Mouse (Mus musculus): ENCODE results near the gene Bmpr1a. TPM values are rescaled to one million over a fixed set of nuclear protein-coding genes. Genes with fewer than 3 reads are reported as not detected.
"Not testable (repeated sequence)": the region's sequence is repeated elsewhere in the genome, so short reads cannot be mapped to it uniquely, and the experiment has no call there.

Bmpr1a gene
- total RNA-seq, 2 experiments from 2014 or later: 2.3 to 3.2 TPM

GRCm38 (mm10) chr14:34453648-34454047, 49.5 kb downstream of the Bmpr1a start:
- ATAC-seq (ENCODE audit: poor library complexity, severe bottlenecking): no peak

DNA sequence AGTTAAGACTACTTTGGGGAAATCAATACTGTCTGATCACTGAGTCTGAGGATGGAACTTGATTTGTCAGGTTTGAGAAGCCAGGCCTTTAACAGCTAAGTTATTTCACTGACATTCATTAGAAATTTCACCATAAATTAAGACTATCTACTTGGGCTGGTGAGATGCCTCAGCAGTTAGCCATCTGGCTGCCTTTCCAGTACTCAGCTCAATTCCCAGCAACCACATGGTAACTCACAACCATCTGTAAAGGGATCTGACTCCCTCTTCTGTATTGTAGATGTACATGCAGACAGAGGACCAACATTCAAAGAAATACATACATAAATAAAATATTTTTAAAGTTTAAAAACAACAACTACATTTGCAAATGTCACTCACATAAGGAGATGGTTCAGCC, 51.3 kb downstream of the Bmpr1a start:
- ATAC-seq (ENCODE audit: poor library complexity, severe bottlenecking): no peak

DNA sequence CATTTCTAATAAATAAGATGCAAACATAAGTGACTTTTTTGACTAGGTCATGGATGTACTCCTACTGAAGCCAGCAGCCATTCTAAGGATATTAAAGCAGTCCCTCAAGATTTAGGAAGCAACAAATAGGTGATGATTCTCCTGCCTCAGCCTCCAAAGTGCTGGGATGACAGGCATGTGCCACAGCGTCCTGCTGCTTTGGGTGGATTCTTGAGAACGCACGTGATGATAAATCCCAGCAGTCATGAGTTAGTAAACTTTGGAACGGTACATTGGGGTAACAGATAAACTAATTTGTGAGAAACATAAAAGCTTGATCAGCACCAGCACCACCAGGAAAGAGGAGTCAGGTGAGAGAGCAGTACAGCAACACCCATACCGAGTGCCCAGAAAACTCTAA, 52.7 kb downstream of the Bmpr1a start:
- no peak for ATAC-seq (ENCODE audit: poor library complexity, severe bottlenecking)

- no peak for ATAC-seq (ENCODE audit: poor library complexity, severe bottlenecking)
These were observed 53.3 kb downstream of the Bmpr1a start for GRCm38 (mm10) chr14:34449807-34450206.

GRCm38 (mm10) chr14:34448398-34448797, 54.7 kb downstream of the Bmpr1a start:
- ATAC-seq (ENCODE audit: poor library complexity, severe bottlenecking): no peak

DNA sequence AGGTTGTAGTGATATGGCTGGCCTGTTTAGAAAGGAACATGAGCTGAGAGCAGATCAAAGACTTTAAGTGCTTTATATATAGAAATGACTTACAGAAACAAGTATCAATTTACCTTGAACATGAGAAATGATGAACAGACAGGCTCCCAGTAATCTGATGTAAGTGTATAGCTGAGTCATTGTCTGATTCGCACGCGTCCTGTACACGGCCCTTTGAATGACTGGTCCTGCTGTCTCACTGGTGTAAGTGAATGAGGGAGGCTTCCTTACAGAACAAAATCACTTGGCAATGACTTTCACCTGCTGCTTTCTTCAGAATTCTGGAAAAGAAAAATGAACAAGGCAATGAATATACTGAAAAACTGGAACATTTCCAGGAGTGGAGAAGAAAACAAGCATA, 55.5 kb downstream of the Bmpr1a start:
- ATAC-seq (ENCODE audit: poor library complexity, severe bottlenecking): no peak

DNA sequence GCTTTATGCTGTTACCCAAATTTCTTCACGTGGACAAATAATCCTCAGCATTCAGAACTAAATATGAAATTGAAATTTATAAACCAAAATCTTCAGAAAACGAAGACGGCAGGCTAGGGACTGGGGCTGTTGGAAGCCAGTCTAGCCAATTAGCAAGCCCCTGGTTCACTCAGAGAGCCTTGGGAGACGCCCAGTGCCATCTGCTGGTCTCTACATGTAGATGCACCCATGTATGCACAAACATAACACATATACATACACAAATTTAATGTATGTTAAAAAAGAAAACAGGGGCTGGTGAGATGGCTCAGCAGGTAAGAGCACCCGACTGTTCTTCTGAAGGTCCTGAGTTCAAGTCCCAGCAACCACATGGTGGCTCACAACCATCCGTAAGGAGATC, 56.5 kb downstream of the Bmpr1a start:
- no peak for ATAC-seq (ENCODE audit: poor library complexity, severe bottlenecking)

GRCm38 (mm10) chr14:34445348-34445747, 57.8 kb downstream of the Bmpr1a start:
- no peak for ATAC-seq (ENCODE audit: poor library complexity, severe bottlenecking)

DNA sequence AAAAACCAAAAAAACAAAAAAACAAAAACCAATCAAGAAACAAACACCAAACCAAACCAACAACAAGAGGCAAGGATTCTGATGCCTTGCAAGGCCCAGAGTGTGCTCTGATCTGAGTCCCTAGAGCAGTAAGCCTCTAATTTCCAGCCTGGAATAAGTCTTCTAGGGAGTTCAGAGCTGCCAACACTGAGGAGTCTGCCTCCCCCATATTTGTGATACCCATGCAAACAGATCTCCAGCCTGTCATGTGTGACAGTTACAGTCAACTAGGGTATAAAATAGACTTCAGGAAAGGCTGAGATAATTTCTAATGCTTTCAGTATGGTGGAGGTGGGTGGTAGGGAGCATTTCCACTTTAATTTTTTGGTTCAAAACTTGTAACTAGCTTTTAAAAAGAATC, 58.2 kb downstream of the Bmpr1a start:
- ATAC-seq (ENCODE audit: poor library complexity, severe bottlenecking): no peak

DNA sequence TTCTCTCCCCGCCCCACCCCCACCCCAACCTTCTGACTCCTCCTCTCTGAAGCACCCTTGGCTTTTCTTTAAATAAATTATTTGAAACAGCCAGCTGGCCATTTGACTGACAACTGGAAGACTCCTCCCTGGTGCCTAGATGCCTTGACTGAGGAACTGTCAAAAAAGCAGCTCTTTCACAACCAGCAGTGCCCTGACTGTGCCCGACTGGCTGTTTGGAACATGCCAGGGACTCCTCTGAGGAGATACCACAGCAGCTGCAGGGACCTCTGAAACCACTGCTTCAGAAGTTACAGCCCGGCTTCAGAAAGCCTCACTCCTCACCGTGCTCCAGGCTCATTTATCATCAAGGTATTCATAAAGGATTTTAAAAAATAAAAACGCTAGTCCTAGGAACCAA, 58.8 kb downstream of the Bmpr1a start:
- no peak for ATAC-seq (ENCODE audit: poor library complexity, severe bottlenecking)

- ATAC-seq (ENCODE audit: poor library complexity, severe bottlenecking): no peak
These were observed 60.6 kb downstream of the Bmpr1a start for GRCm38 (mm10) chr14:34442531-34442930.

DNA sequence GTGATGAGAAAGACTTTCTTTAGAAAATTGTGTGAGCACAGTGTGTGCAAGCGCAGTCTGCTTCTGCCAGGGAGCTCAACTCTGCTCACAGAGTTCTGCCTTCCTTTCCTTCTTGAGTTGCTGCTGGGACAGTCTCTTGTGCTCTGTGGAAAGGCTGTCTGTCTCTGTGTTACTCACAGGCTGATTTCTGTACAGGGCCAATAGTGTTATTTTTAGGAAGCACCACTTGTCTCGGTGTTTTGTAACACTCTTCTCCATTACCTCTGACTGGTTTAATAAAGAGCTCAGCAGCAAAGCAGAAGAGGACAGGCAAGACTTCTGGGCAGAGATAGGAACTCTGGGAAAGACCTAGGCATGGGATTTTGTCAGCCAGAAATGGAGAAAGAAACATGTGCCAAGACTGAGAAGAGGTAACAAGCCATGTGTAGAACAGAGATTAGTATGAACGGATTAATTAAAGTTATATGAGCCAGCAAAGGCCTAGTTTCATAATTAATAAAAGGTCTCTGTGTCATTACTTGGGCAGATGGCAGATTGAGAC, 62.5 kb downstream of the Bmpr1a start:
- ATAC-seq (ENCODE audit: poor library complexity, severe bottlenecking): no peak

DNA sequence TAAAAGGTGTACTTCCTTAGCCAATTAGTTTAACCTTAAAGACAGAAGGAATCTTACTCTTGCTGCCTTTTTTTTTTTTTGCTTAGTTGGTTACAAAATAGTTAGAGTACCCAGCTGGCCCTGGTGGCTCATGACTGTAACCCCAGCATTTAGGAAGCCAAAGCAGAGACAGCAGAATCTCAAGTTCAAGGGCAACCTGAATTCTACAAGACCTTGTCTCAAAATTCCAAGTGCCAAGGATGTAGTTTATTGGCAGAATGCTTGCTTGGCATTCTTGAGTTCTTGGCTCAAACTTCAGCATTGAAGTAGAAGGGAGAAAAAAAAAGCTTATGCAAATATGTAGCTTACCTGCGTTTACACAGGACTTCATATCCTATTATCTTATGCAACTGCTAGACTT, 74.1 kb downstream of the Bmpr1a start:
- no peak for ATAC-seq (ENCODE audit: poor library complexity, severe bottlenecking)

GRCm38 (mm10) chr14:34428274-34428673, 74.9 kb downstream of the Bmpr1a start:
- ATAC-seq (ENCODE audit: poor library complexity, severe bottlenecking): no peak

DNA sequence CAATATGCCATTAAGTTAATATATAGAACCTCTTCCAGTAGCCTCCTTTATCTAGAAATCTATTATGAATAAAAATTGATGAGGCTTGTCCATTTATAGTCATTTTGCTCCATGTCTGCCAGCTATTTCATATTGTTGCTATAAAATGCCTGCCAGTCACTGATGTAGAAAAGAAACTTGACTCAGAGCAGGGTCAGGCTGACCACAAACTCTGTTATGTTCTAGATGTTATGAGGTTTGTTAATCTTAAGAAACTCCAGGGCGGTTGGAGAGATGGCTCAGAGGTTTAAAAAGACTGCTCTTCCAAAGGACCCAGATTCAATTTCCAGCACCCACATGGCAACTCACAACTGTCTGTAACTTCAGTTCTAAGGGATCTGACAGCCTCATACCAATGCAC, 82.1 kb downstream of the Bmpr1a start:
- no peak for ATAC-seq (ENCODE audit: poor library complexity, severe bottlenecking)

- no peak for ATAC-seq (ENCODE audit: poor library complexity, severe bottlenecking)
These were observed 85.6 kb downstream of the Bmpr1a start for GRCm38 (mm10) chr14:34417501-34417900.

DNA sequence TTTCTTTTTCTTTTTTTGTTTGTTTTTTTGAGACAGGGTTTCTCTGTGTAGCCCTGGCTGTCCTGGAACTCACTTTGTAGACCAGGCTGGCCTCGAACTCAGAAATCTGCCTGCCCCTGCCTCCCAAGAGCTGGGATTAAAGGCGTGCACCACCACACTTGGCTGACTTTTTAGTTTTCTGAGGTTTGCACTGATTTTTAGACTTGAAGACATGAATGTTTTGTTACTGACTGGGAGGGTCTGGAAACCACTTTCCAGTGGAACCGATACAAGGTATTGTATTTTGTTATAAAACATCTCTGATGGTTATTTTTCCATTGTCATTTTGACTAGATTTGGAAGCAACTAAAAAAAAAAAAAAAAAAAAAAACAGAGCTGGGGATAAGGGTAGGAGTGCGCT, 86.2 kb downstream of the Bmpr1a start:
- not testable (repeated sequence) for ATAC-seq (ENCODE audit: poor library complexity, severe bottlenecking)

DNA sequence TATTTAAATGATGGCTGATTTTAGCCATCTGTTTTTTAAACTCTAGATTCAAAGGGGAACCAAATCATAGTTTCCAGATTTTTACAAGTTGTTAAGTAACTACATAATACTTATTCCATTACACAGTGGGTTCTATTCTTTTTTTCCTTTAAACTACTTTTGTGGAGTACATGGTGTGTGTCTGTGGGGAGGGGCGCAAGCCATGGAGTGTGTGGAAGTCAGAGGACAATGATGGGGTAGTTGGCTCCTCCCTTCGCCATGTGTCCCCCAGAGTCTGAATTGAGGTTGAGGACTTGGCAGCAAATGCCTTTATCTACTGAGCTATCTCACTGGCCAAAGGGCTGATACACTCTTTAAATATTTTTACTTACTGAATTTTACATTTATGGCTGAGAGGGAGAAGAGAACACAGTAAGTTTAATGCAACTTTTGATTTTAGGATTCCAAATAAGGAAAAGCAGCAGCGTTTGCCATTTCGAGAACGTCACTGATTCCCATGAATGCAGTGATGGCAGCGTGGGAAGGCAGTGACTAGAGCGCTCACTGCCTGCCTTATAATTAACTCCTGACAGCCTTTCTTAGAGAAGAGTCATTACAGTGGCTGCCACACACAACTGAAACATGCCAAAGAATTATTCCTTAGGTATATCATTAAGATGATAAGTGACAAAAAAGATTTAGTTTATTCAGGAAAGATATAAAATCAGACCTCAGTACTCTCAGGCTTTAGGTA, 90.8 kb downstream of the Bmpr1a start:
- no peak for ATAC-seq (ENCODE audit: poor library complexity, severe bottlenecking)

DNA sequence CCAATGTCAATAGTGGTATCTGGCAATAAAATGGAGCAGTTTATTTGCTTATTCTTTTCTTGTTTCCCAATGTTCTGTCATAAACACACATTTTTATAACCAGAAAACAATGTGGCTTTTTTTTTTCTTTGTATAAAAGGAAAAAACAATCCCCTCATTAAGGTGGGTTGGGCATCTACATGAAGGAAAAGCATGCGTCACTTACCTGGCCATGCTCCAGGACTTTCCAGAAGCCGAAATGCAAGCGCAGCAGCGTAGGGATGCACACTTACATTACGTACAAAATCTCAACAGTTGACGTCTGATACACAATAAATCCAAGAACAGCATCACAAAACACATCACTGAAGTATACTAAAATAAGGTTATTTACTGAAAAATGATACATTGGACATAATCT, 92.4 kb downstream of the Bmpr1a start:
- no peak for ATAC-seq (ENCODE audit: poor library complexity, severe bottlenecking)

DNA sequence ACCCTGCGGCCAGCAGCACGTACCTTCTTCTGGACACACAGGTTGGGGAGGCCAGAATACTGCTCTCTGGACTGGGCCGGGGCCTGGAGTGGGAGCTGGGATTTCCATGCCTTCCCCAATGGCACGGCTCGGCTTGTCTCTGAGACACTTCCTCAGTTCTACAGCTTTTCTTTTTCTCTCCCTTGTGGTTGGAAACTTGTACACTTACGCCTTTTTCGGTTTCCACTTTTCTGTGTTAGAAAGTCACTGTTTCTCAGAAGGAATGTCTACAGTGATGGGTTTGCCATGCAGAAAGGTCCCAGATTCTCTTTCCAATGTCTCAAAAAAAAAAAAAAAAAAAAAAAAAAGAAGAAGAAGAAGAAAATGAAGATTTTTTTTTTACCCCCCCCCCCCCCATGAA, 99.7 kb downstream of the Bmpr1a start:
- no peak for ATAC-seq (ENCODE audit: poor library complexity, severe bottlenecking)

GRCm38 (mm10) chr14:34402871-34403270, 100.3 kb downstream of the Bmpr1a start:
- no peak for ATAC-seq (ENCODE audit: poor library complexity, severe bottlenecking)

DNA sequence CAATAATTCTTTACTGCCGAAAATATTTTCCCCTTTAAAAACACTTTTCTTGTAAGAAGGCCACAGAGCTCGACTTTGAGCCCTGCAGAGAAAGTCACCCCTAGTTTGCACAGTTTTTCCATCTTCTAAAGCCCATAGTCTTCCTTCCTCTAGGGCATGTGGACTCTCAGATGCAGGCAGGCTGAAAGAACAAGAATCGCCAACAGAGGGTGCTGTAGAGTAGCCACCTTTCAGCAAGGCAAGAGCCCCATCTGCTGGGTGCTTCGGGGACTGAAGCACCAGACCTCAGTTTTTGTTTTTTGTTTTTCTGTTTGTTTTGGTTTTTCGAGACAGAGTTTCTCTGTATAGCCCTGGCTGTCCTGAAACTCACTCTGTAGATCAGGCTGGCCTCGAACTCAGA, 102.0 kb downstream of the Bmpr1a start:
- peak; percentile 100 for ATAC-seq (ENCODE audit: poor library complexity, severe bottlenecking)

- ATAC-seq (ENCODE audit: poor library complexity, severe bottlenecking): no peak
These were observed 103.1 kb downstream of the Bmpr1a start for GRCm38 (mm10) chr14:34400021-34400420.
